Mouse (Mus musculus): ENCODE data around the gene Il3ra. TPM values are rescaled to one million over a fixed set of nuclear protein-coding genes. Genes with fewer than 3 reads are reported as not detected.

The Il3ra gene
- polyA plus RNA-seq, 1 experiment from 2014 or later, result 14.3 TPM

DNA sequence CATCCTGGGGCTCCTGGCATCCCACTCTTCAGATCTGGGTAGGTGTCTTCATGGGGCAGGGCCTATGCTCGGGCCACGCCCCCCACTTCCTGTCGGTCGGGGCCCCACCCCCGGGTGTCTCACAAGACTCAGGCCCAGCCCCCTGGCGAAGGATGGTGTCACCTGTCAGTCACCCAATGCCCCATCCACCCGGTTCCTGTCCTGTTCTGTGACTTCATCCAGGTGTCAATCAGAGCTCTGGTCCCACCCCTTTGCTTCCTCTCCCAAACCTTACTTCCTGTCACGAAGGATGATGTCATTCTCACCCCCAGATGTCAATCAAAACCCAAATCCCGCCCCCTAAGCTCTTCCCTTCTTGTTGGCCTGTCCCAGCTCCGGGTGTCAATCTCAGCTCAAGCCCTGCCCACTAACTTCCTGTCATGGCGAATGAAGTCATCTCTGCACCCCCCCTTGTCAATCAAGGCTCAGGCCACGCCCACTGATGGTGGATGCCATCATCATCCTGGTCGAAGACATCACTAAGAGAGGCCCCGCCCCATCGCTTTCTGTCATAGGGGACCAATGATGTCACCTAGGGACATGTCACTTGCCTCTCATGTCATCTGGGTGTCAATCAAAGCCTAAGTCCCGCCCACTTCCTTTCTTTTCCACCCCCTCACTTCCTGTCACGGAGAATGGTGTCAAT is 1.2 kb downstream of the Il3ra start:
- DNase-seq (ENCODE audit: low spot score), result peak; percentile 51
- H3K27ac ChIP-seq (ENCODE audit: low read length), result peak overlapping the region; percentile 82; the same call in 1 of the 2 replicates
- ATAC-seq, result no peak
- no peak overlapping the region for H3K9ac ChIP-seq (replicated peaks; ENCODE audit: low read depth)
- no peak overlapping the region for H3K4me3 ChIP-seq (ENCODE audit: low read depth, low read length)
- no peaks in the 10 kb centered on the region for H3K27me3 ChIP-seq (replicated peaks; ENCODE audit: insufficient read depth, low read length)
- no peak overlapping the region for H3K4me2 ChIP-seq (replicated peaks; ENCODE audit: low read depth, low read length)
- H3K4me1 ChIP-seq (ENCODE audit: insufficient read depth, low read depth, low read length), result no peaks in the 10 kb centered on the region
- WGBS, result 81% methylated on average over 17 of the region's 17 CpGs
- peaks cover 32% of the 10 kb centered on the region for H3K9me3 ChIP-seq (ENCODE audit: low read length)
- H3K36me3 ChIP-seq (ENCODE audit: insufficient read depth, low read length), result no peaks in the 10 kb centered on the region
- TF ChIP-seq CTCF (IDR thresholded peaks at IDR 0.05), result no peak
- TF ChIP-seq EP300 (IDR thresholded peaks at IDR 0.05), result no peak

DNA sequence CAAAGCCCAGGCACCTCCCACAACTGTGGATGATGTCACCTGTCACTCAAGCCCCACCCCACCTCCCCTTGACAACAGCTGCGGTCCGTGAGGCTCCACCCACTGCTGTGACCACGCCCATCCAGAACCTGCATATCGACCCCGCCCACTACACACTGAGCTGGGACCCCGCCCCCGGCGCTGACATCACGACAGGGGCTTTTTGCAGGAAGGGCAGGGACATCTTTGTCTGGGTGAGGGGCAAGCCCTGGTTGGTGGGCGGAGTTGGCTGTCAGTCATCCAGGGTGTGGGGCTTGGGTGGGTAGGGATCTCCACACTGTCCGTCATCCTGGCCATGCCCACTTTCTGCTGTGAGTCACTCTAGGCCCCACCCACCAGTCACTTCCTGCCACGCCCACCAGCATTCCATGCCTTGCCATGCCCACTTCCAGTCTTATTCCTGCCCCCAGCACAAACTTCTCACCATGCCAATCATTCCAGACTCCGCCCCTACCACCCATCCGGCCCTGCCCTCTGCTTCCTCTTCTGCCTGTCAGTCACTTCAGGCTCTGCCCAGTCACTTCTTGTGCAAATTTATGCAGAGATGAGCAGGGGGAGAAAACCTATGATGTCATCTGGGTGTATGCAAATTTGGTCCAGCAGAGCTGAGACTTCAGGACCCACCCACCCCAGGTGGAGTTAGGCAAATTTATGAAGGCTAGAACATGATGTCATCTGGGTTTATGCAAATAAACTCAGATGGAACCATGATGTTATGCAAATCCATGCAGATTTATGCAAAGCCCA is 2.0 kb downstream of the Il3ra start:
- no peak for TF ChIP-seq CTCF (IDR thresholded peaks at IDR 0.05)
- no peak for TF ChIP-seq EP300 (IDR thresholded peaks at IDR 0.05)
- no peak overlapping the region for H3K4me2 ChIP-seq (replicated peaks; ENCODE audit: low read depth, low read length)
- DNase-seq (ENCODE audit: low spot score) (peak; percentile 64), ATAC-seq (no peak)
- H3K27ac ChIP-seq (ENCODE audit: low read length), result no peak overlapping the region
- no peak overlapping the region for H3K4me3 ChIP-seq (ENCODE audit: low read depth, low read length)
- no peaks in the 10 kb centered on the region for H3K36me3 ChIP-seq (ENCODE audit: insufficient read depth, low read length)
- H3K9ac ChIP-seq (replicated peaks; ENCODE audit: low read depth), result no peak overlapping the region
- H3K9me3 ChIP-seq (ENCODE audit: low read length), result peaks cover 34% of the 10 kb centered on the region
- no peaks in the 10 kb centered on the region for H3K4me1 ChIP-seq (ENCODE audit: insufficient read depth, low read depth, low read length)
- H3K27me3 ChIP-seq (replicated peaks; ENCODE audit: insufficient read depth, low read length), result no peaks in the 10 kb centered on the region
- 94% methylated on average over 14 of the region's 14 CpGs for WGBS

DNA sequence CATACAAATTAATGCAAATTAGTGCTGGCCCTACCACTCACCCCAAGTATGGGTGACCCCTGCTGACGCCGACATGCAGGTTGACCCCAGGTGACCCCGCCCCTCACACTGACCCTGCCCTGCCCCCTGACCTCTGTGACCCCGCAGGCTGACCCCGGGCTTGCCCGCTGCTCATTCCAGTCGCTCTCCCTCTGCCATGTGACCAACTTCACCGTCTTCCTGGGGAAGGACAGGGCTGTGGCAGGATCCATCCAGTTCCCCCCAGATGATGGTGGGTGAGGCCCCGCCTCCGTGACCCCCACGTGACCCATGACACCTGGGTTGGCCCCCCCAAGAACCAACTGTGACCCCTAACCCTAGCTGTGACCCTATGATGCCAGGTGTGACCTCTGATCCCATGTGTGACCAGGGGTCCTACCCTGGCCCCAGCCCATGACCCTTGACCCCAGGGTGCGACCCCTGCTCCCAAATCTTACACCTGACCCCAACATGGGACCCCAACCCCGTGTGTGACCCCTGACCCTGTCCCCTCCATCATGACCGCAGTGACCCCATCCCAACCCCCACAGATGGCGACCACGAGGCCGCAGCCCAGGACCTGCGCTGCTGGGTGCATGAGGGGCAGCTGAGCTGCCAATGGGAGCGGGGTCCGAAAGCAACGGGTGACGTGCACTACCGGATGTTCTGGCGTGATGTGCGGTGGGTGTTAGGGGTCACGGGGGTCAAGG is 2.8 kb downstream of the Il3ra start:
- no peak overlapping the region for H3K27ac ChIP-seq (ENCODE audit: low read length)
- H3K4me2 ChIP-seq (replicated peaks; ENCODE audit: low read depth, low read length), result no peak overlapping the region
- H3K36me3 ChIP-seq (ENCODE audit: insufficient read depth, low read length), result no peaks in the 10 kb centered on the region
- no peak overlapping the region for H3K4me3 ChIP-seq (ENCODE audit: low read depth, low read length)
- DNase-seq (ENCODE audit: low spot score) (no peak), ATAC-seq (no peak)
- WGBS, result 97% methylated on average over 25 of the region's 26 CpGs
- no peaks in the 10 kb centered on the region for H3K4me1 ChIP-seq (ENCODE audit: insufficient read depth, low read depth, low read length)
- peaks cover 34% of the 10 kb centered on the region for H3K9me3 ChIP-seq (ENCODE audit: low read length)
- no peak overlapping the region for H3K9ac ChIP-seq (replicated peaks; ENCODE audit: low read depth)
- TF ChIP-seq EP300 (IDR thresholded peaks at IDR 0.05), result no peak
- TF ChIP-seq CTCF (IDR thresholded peaks at IDR 0.05), result no peak
- no peaks in the 10 kb centered on the region for H3K27me3 ChIP-seq (replicated peaks; ENCODE audit: insufficient read depth, low read length)

DNA sequence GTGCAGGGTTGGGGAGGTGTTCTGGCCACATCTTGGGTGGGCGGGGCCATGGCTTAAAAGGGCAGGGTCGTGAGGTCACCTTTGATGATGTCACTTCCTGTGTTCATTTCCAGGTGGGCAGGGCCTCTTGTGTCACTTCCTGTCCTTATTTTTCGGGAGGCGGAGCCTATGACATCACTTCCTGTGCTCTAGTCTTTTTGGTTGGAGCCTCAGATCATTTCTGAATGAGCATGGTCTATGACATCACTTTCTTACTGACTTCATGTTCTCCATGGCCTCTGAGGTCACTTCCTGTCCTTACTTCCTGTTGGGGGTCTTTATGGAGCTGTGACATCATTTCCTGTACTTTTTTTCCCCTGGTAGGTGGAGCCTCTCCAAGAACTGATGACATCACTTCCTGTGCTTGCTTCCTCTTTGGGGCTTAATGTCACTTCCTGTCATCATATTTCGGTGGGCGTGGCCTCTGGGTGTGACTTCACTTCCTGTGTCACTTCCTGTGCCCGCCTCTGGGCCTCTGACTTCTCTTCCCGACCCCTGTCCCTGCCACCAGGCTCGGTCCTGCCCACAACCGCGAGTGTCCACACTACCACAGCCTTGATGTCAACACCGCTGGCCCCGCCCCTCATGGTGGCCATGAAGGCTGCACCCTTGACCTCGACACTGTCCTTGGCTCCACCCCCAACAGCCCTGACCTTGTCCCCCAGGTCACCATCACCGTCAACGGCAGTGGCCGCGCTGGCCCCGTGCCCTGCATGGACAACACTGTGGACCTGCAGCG is 3.6 kb downstream of the Il3ra start:
- 94% methylated on average over 20 of the region's 20 CpGs for WGBS
- no peaks in the 10 kb centered on the region for H3K4me1 ChIP-seq (ENCODE audit: insufficient read depth, low read depth, low read length)
- no peak overlapping the region for H3K4me2 ChIP-seq (replicated peaks; ENCODE audit: low read depth, low read length)
- peak; percentile 11 for DNase-seq (ENCODE audit: low spot score)
- TF ChIP-seq CTCF (IDR thresholded peaks at IDR 0.05) (no peak), EP300 (IDR thresholded peaks at IDR 0.05) (no peak)
- no peak for ATAC-seq
- no peak overlapping the region for H3K9ac ChIP-seq (replicated peaks; ENCODE audit: low read depth)
- H3K36me3 ChIP-seq (ENCODE audit: insufficient read depth, low read length), result no peaks in the 10 kb centered on the region
- H3K27ac ChIP-seq (ENCODE audit: low read length), result no peak overlapping the region
- no peaks in the 10 kb centered on the region for H3K27me3 ChIP-seq (replicated peaks; ENCODE audit: insufficient read depth, low read length)
- no peak overlapping the region for H3K4me3 ChIP-seq (ENCODE audit: low read depth, low read length)
- H3K9me3 ChIP-seq (ENCODE audit: low read length), result peaks cover 35% of the 10 kb centered on the region

DNA sequence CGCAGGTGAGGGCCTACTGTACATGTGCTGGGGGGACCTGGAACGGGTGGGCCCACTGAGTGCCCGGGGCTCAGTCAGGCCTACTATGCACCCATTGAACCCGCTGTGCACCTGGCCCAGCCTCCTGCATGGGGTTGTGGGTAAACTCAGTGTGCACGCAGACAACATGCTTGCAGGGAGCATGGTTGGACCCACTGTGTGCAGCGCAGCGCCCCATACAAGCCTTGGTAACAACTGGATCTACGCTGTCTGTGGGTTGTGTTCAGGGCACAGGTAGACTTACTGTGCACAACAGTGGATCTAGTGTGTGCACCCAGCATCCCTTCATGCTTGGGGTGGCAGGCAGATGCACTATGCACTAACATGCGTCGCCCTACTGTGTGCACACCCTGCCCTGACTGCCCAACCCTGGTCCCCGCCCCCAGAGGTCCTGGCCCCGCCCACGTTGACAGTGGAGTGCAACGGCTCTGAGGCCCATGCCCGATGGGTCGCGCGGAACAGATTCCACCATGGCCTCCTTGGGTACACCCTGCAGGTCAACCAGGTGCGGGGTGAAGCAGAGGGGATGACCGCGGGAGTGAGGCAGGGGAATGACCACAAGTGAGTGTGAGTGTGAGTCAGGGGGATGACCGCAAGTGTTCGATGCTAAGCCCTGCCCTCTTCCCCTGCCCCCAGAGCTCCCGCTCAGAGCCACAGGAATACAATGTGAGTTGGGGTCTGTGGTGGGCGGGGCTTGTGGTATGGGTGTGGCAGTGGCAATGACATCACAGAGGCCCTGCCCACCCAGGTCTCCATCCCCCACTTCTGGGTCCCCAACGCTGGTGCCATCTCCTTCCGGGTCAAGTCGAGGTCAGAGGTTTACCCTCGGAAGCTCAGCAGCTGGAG is 4.4 kb downstream of the Il3ra start:
- no peak for DNase-seq (ENCODE audit: low spot score)
- ATAC-seq, result no peak

More for the DNA sequence above, 4.4 kb downstream of the Il3ra start:
- no peak overlapping the region for H3K4me3 ChIP-seq (ENCODE audit: low read depth, low read length)
- no peak for TF ChIP-seq CTCF (IDR thresholded peaks at IDR 0.05)
- no peak for TF ChIP-seq EP300 (IDR thresholded peaks at IDR 0.05)
- H3K27ac ChIP-seq (ENCODE audit: low read length), result no peak overlapping the region
- WGBS, result 98% methylated on average over 29 of the region's 29 CpGs
- no peaks in the 10 kb centered on the region for H3K27me3 ChIP-seq (replicated peaks; ENCODE audit: insufficient read depth, low read length)
- no peak overlapping the region for H3K9ac ChIP-seq (replicated peaks; ENCODE audit: low read depth)
- H3K4me2 ChIP-seq (replicated peaks; ENCODE audit: low read depth, low read length), result no peak overlapping the region
- H3K4me1 ChIP-seq (ENCODE audit: insufficient read depth, low read depth, low read length), result no peaks in the 10 kb centered on the region
- no peaks in the 10 kb centered on the region for H3K36me3 ChIP-seq (ENCODE audit: insufficient read depth, low read length)
- peaks cover 40% of the 10 kb centered on the region for H3K9me3 ChIP-seq (ENCODE audit: low read length)

All from lung, postnatal 0 days (tissue).